Comparison of ENCODE assay signal across 10 mouse cellular contexts in the genomic region with DNA sequence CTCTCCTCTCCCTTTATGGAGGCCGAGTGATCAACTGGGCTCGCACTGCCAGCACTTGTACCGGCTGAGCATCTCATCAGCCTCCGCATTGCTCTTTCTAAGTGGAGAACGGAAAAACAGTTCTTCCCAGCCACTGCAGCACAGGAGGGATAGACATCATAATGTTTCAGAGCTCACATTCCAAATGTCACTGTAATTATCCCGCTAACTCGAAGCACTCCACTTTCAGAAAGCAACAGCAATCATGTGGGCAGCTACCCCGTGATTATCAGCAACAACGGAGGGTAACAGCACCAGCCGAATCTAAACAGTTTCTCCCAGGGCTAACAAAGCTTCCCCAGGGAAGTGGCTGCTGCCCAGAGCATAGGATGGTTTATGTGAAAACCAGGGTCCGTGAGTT.
DNase-seq lines count a peak whose midpoint lies in the region; ATAC-seq lines count a peak whose summit lies in the region.
"Had no signal": no experiment of that assay in that cellular context is flagged by ENCODE, and none has a peak within 500 bp of the region (broad histone marks: within the 10 kb centered on the region; RNA-seq: fewer than 3 reads in every experiment).

No protein-coding gene starts in this region.

- no peak for DNase-seq in hindbrain, embryonic 11.5 days (ENCODE audit: low spot score)
- DNase-seq in layer of hippocampus, adult 8-10 months (ENCODE audit: low spot score in 2 of 2): peak; percentile 55 to 66
- DNase-seq in right cerebral cortex, postnatal 10 days (ENCODE audit: low spot score in 2 of 2): peak; percentile 46 to 47
- DNase-seq in spleen, adult 18-20 months: no peak
- DNase-seq in adrenal gland, postnatal 14 days: no peak
- DNase-seq in kidney, postnatal 25 days: no peak
- DNase-seq: cerebellum, adult 11-12 months had no signal

- peaks cover 4% of the 10 kb centered on the region; the same call in 1 of the 2 replicates for H3K36me3 ChIP-seq in hindbrain, embryonic 16.5 days (ENCODE audit: control insufficient read depth, insufficient read depth, low read length)
- 0 out of 2 replicates have a peak, but pooled peaks cover 4% of the 10 kb centered on the region for H3K36me3 ChIP-seq in hindbrain, embryonic 11.5 days (ENCODE audit: control insufficient read depth, insufficient read depth, low read length)
- H3K36me3 ChIP-seq in forebrain, embryonic 15.5 days: peaks cover 5% of the 10 kb centered on the region; the same call in 1 of the 2 replicates

- 70% methylated on average over 11 of the region's 11 CpGs for WGBS in hindbrain, embryonic 16.5 days
- 87% methylated on average over 11 of the region's 11 CpGs for WGBS in hindbrain, embryonic 11.5 days
- WGBS in forebrain, embryonic 15.5 days: 37% methylated on average over 11 of the region's 11 CpGs

- no peaks in the 10 kb centered on the region for H3K27me3 ChIP-seq in hindbrain, embryonic 16.5 days (replicated peaks; ENCODE audit: control insufficient read depth, insufficient read depth, low read length)
- no peaks in the 10 kb centered on the region for H3K27me3 ChIP-seq in hindbrain, embryonic 11.5 days (ENCODE audit: control insufficient read depth, insufficient read depth, low read length)
- H3K27me3 ChIP-seq in forebrain, embryonic 15.5 days: no peaks in the 10 kb centered on the region

- no peak overlapping the region for H3K27ac ChIP-seq in hindbrain, embryonic 16.5 days (ENCODE audit: low read depth, low read length)
- H3K27ac ChIP-seq in hindbrain, embryonic 11.5 days (ENCODE audit: low read depth, low read length): no peak overlapping the region
- peak overlapping the region; percentile 53 for H3K27ac ChIP-seq in forebrain, embryonic 15.5 days (replicated peaks)
- H3K27ac ChIP-seq: hindbrain, postnatal 0 days had no signal

- H3K9ac ChIP-seq in hindbrain, embryonic 16.5 days (ENCODE audit: low read depth, low read length): no peak overlapping the region
- no peak overlapping the region for H3K9ac ChIP-seq in hindbrain, embryonic 11.5 days (ENCODE audit: low read depth, low read length)
- no peak overlapping the region for H3K9ac ChIP-seq in forebrain, embryonic 15.5 days (replicated peaks)

- H3K9me3 ChIP-seq in hindbrain, embryonic 16.5 days (ENCODE audit: control insufficient read depth, low read length): no peaks in the 10 kb centered on the region
- no peaks in the 10 kb centered on the region for H3K9me3 ChIP-seq in hindbrain, embryonic 11.5 days (ENCODE audit: control insufficient read depth, low read length)
- H3K9me3 ChIP-seq in forebrain, embryonic 15.5 days: no peaks in the 10 kb centered on the region

- peak; percentile 28; the same call in 1 of the 2 replicates for ATAC-seq in hindbrain, embryonic 16.5 days
- no peak for ATAC-seq in hindbrain, embryonic 11.5 days (ENCODE audit: low FRiP score)
- ATAC-seq in forebrain, embryonic 15.5 days (replicated peaks): peak; percentile 67
- ATAC-seq: hindbrain, postnatal 0 days had no signal

- no peak overlapping the region for H3K4me2 ChIP-seq in hindbrain, embryonic 16.5 days (ENCODE audit: low read length)
- H3K4me2 ChIP-seq in hindbrain, embryonic 11.5 days (replicated peaks; ENCODE audit: low read depth, low read length): no peak overlapping the region
- no peak overlapping the region for H3K4me2 ChIP-seq in forebrain, embryonic 15.5 days (replicated peaks)

- no peak overlapping the region for H3K4me3 ChIP-seq in hindbrain, embryonic 16.5 days (ENCODE audit: low read length)
- no peak overlapping the region for H3K4me3 ChIP-seq in hindbrain, embryonic 11.5 days (ENCODE audit: low read depth, low read length)
- H3K4me3 ChIP-seq in forebrain, embryonic 15.5 days: no peak overlapping the region

- no peaks in the 10 kb centered on the region for H3K4me1 ChIP-seq in hindbrain, embryonic 16.5 days (ENCODE audit: control insufficient read depth, insufficient read depth, low read depth, low read length)
- H3K4me1 ChIP-seq in hindbrain, embryonic 11.5 days (replicated peaks; ENCODE audit: control insufficient read depth, insufficient read depth, low read length): no peaks in the 10 kb centered on the region
- peaks cover 18% of the 10 kb centered on the region for H3K4me1 ChIP-seq in forebrain, embryonic 15.5 days

Comparison
In these comparisons a context has a peak if more than half of its experiments do, and no peak if none do; other contexts are left out.
1. DNase-seq: peak in layer of hippocampus, adult 8-10 months (2 of 2) and right cerebral cortex, postnatal 10 days (2 of 2); none in hindbrain, embryonic 11.5 days (single experiment), spleen, adult 18-20 months (0 of 2), adrenal gland, postnatal 14 days (single experiment) and kidney, postnatal 25 days (0 of 2).